Mouse (Mus musculus) myocyte (in vitro differentiated cells): ENCODE measurements around the gene Zfp523.

ENCODE experiments used
- CEBPB ChIP-seq: IDR thresholded peaks from 2 replicates; pipeline ENCODE4 v1.6.1; 2011; ENCODE audit warnings: mild to moderate bottlenecking, moderate library complexity; ENCODE audit not compliant: poor library complexity, insufficient read depth, severe bottlenecking
- E2F4 ChIP-seq: IDR thresholded peaks from one replicate; pipeline ENCODE4 v1.6.1; 2011; ENCODE audit warnings: mild to moderate bottlenecking, control low read depth, moderate library complexity; ENCODE audit not compliant: insufficient read depth
- MAX ChIP-seq: IDR thresholded peaks from one replicate; pipeline ENCODE4 v1.6.1; 2011; ENCODE audit warnings: low read depth, mild to moderate bottlenecking, control low read depth
- MYOD1 ChIP-seq, 3 experiments: IDR thresholded peaks; one replicate each; pipeline ENCODE4 v1.6.1; 2011; ENCODE audit warnings: control low read depth in 2 of 3, low read depth in 2 of 3, mild to moderate bottlenecking in 2 of 3, moderate library complexity in 1 of 3; ENCODE audit not compliant: insufficient read length in 2 of 3, control insufficient read depth in 1 of 3
- MYOG ChIP-seq, 3 experiments: IDR thresholded peaks; one replicate each; pipeline ENCODE4 v1.6.1; 2011; ENCODE audit warnings: control low read depth in 2 of 3, low read depth in 2 of 3, mild to moderate bottlenecking in 2 of 3; ENCODE audit not compliant: insufficient read length in 2 of 3, control insufficient read depth in 1 of 3, insufficient read depth in 1 of 3
- POLR2A ChIP-seq: IDR thresholded peaks from one replicate; pipeline ENCODE4 v1.6.1; 2011; ENCODE audit warnings: low read depth, mild to moderate bottlenecking, control low read depth, moderate library complexity; ENCODE audit not compliant: insufficient read length
- POLR2AphosphoS2 ChIP-seq: IDR thresholded peaks from one replicate; pipeline ENCODE4 v1.6.1; 2011; ENCODE audit warnings: low read depth, control low read depth; ENCODE audit not compliant: insufficient read length
- REST ChIP-seq: IDR thresholded peaks from one replicate; pipeline ENCODE4 v1.6.1; 2011; ENCODE audit warnings: mild to moderate bottlenecking, control low read depth, moderate library complexity; ENCODE audit not compliant: insufficient read depth, insufficient read length
- SRF ChIP-seq: IDR thresholded peaks from one replicate; pipeline ENCODE4 v1.6.1; 2011; ENCODE audit warnings: low read depth; ENCODE audit not compliant: control insufficient read depth, insufficient read length
- TCF12 ChIP-seq: IDR thresholded peaks from one replicate; pipeline ENCODE4 v1.6.1; 2011; ENCODE audit warnings: mild to moderate bottlenecking, control low read depth; ENCODE audit not compliant: poor library complexity, insufficient read depth, severe bottlenecking
- USF1 ChIP-seq: IDR thresholded peaks from one replicate; pipeline ENCODE4 v1.6.1; 2011; ENCODE audit warnings: low read depth, mild to moderate bottlenecking, control low read depth, moderate library complexity

- TF ChIP-seq USF1 (no peak), MAX (no peak), TCF12 (no peak), MYOG (IDR thresholded peaks at IDR 0.05; ENCODE audit: control insufficient read depth in 1 of 3, insufficient read depth in 1 of 3, insufficient read length in 2 of 3, low read depth in 2 of 3) (no peak), POLR2A (no peak), E2F4 (no peak), MYOD1 (IDR thresholded peaks at IDR 0.05; ENCODE audit: control insufficient read depth in 1 of 3, insufficient read length in 2 of 3, low read depth in 2 of 3) (no peak), CEBPB (no peak), REST (no peak), POLR2AphosphoS2 (no peak), SRF (no peak)
Measured at GRCm38 (mm10) chr17:28195033-28195432, 18.1 kb downstream of the Zfp523 start.
